Mouse (Mus musculus): ENCODE results near the gene Mdm2.

DNA sequence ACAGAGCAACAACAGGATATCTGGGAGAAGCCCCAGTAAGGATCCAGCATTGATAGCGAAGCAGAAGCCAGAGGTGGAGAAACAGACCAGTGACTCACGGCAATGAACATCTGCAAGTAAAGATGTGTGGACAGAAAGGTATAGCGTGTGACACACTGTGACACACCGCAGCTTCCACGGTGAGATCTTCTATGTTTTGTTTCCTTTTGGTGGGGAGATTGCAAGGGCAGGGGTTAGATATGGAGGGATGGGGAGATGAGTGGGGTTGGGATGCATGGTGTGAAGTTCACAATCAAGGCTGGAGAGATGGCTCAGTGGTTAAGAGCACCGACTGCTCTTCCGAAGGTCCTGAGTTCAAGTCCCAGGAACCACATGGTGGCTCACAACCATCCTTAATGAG is 19.6 kb upstream of the Mdm2 start:
- TF ChIP-seq CTCF (IDR thresholded peaks at IDR 0.05; ENCODE audit: control insufficient read depth, insufficient read depth, low read length) (no peak), POLR2A (IDR thresholded peaks at IDR 0.05; ENCODE audit: borderline replicate concordance, control insufficient read depth, low read depth, low read length) (no peak)
